Mouse (Mus musculus): Measurements from ENCODE around the gene Commd8. TPM values are rescaled to one million over a fixed set of nuclear protein-coding genes. Genes with fewer than 3 reads are reported as not detected.

The Commd8 gene
- polyA plus RNA-seq, 2 experiments = 59.3 to 152 TPM

GRCm38 (mm10) chr5:72122414-72123037 lies 45.5 kb downstream of the Commd8 start:
- no peaks in the 10 kb centered on the region for H3K9me3 ChIP-seq (ENCODE audit: control insufficient read depth, low read length)
- no peak for TF ChIP-seq POLR2A (IDR thresholded peaks at IDR 0.05; ENCODE audit: borderline replicate concordance, extremely low read depth, insufficient read depth, insufficient read length)
- DNase-seq (ENCODE audit: low spot score) = no peak
- no peak for ATAC-seq (ENCODE audit: low FRiP score, low read depth)
- WGBS = 79% methylated on average over 6 of the region's 6 CpGs
- no peak overlapping the region for H3K4me3 ChIP-seq (replicated peaks; ENCODE audit: low read length)
- no peak overlapping the region for H3K4me2 ChIP-seq (replicated peaks; ENCODE audit: low read depth, low read length, severe bottlenecking)
- H3K36me3 ChIP-seq (ENCODE audit: control insufficient read depth, insufficient read depth, low read length) = no peaks in the 10 kb centered on the region
- H3K4me1 ChIP-seq (ENCODE audit: control insufficient read depth, insufficient read depth, low read length) = no peaks in the 10 kb centered on the region
- H3K27ac ChIP-seq (replicated peaks; ENCODE audit: low read depth, low read length) = no peak overlapping the region
- H3K9ac ChIP-seq (ENCODE audit: low read depth, low read length, severe bottlenecking) = no peak overlapping the region
- H3K27me3 ChIP-seq (ENCODE audit: control insufficient read depth, insufficient read depth, low read length) = no peaks in the 10 kb centered on the region

All from limb, embryonic 14.5 days (tissue).